Mouse (Mus musculus) cortical plate, adult 2 months (tissue): Measurements from ENCODE around the gene Map7d1.

Experiments
- CTCF ChIP-seq: fragments of 200-500 bp; IDR thresholded peaks from 2 replicates; pipeline ENCODE4 v1.5.1; 2011; ENCODE audit warnings: mild to moderate bottlenecking, control low read depth, low read length; ENCODE audit not compliant: insufficient read depth; ENCODE audit errors: extremely low read depth
- POLR2A ChIP-seq: fragments of 200-500 bp; IDR thresholded peaks from 2 replicates; pipeline ENCODE4 v1.6.1; 2011; ENCODE audit warnings: mild to moderate bottlenecking, low read length, control low read depth; ENCODE audit not compliant: insufficient read depth; ENCODE audit errors: extremely low read depth

GRCm38 (mm10) chr4:126217771-126218170 lies 38.4 kb downstream of the Map7d1 start:
- TF ChIP-seq CTCF (no peak), POLR2A (no peak)
